Mouse (Mus musculus) E14TG2a.4 (cell line): ENCODE measurements at regions not wholly inside any gene's neighbourhood (a gene's known extent, or its start where the extent isn't known, plus 50 kb on each side); places are given as distances from the start of the nearest gene placed in this dataset.

Source experiments
- CTCF ChIP-seq: conservative IDR thresholded peaks from 2 replicates; pipeline ENCODE4 v1.5.1; 2014; ENCODE audit warnings: low read length
- NANOG ChIP-seq: IDR thresholded peaks from 2 replicates; pipeline ENCODE4 v1.6.1; 2014; ENCODE audit warnings: borderline replicate concordance, low read length, mixed read lengths
- POU5F1 ChIP-seq: IDR thresholded peaks from 2 replicates; pipeline ENCODE4 v1.6.1; 2014; ENCODE audit warnings: low read length, borderline replicate concordance

DNA sequence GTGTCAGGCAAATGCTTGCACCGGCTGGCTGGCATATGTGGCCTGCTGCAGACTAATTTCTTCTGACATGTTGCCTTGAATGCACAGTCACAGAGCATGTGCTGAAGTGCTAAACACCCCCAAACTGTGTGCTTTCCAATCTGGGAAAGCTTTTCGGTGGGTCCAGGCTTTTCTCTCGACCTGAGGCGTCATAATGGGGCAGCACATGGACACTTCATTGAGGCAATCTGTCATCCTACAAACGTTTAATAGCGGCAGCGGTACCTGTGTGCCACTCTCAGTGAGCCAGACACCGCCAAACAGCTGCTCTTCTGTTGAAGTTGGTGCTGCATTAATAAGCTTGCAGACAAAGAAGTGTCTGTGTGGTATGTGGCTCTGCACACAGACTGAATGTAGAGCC is 308.3 kb downstream of the Elavl2 start:
- TF ChIP-seq CTCF (no peak), NANOG (no peak), POU5F1 (no peak)
